Mouse (Mus musculus): Measurements from ENCODE around the gene Zhx3.

DNA sequence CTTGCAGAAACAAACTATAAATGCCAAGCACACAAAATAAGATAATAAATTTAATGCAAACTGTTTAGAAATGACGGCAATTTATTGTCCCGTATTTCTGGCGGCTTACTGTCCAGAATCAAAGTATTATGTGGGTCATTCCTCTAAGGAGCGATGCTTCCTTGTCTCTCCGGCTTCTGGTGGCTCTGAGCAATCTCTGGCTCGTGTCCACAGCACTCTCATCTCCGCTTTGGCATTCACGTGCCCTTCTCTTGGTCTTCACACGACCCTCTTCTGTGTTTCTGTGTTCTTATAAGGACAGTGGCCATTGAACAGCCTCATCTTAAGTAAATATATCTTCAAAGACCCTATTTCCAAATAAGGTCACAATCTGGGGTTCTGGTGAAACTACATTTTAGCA lies 41.9 kb upstream of the Zhx3 start:
- no peak for TF ChIP-seq CHD2 (IDR thresholded peaks at IDR 0.05; ENCODE audit: low read depth, low read length)
- TF ChIP-seq ZNF384 (IDR thresholded peaks at IDR 0.05; ENCODE audit: low read depth, low read length), result no peak
- TF ChIP-seq MAFK (IDR thresholded peaks at IDR 0.05; ENCODE audit: insufficient read depth, low read depth, low read length), result no peak
- no peak for TF ChIP-seq HCFC1 (IDR thresholded peaks at IDR 0.05; ENCODE audit: borderline replicate concordance, insufficient read depth, low read length)
- no peak for TF ChIP-seq ZC3H11A (IDR thresholded peaks at IDR 0.05; ENCODE audit: borderline replicate concordance, low read depth, low read length)
